In the genomic region with DNA sequence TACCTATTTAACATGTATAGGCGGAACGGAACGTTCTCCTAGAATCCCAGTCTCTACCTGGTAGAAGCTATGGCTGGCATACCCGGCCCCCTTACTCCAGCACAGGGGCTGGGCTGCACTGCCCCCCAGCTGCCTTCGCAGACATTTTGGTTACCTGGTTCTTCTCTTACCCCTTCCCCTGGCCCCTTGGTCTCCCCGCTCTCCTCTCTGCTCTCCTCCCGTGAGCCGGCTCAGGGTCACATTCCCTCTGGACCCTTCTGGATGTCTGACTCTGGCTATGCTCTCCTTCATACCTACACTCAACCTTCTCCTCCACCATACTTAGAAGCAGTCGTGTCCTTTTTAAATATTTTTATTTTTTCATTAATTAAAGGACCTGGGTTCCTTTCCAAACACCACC, we compare ENCODE assay signal across 8 mouse cellular contexts. TPM values are rescaled to one million over a fixed set of nuclear protein-coding genes. Genes with fewer than 3 reads are reported as not detected.
A peak's percentile ranks its signal among the peaks of the same experiment; 100 is the strongest.
DNase-seq lines count a peak whose midpoint lies in the region; ATAC-seq lines count a peak whose summit lies in the region.

No protein-coding gene starts in this region.

- peak overlapping the region; percentile 86 for H3K27ac ChIP-seq in hindbrain, embryonic 13.5 days

- H3K4me3 ChIP-seq in hindbrain, embryonic 13.5 days, result peak overlapping the region; percentile 92

- peak; percentile 72 for ATAC-seq in hindbrain, embryonic 13.5 days (ENCODE audit: low FRiP score)

- H3K4me1 ChIP-seq in hindbrain, embryonic 13.5 days (replicated peaks), result peaks cover 39% of the 10 kb centered on the region

- peak; percentile 38 for DNase-seq in R1 (ENCODE audit: low read depth, low spot score)
- peak; percentile 43 to 53 for DNase-seq in cerebellum, postnatal 36 days
- peak; percentile 36 to 45 for DNase-seq in frontal cortex, postnatal 36 days (ENCODE audit: low spot score in 2 of 2)
- DNase-seq in layer of hippocampus, postnatal 36 days, result peak; percentile 28 to 39
- peak; percentile 28 for DNase-seq in lung, postnatal 14 days
- DNase-seq in retina, embryonic 14.5 days (ENCODE audit: low spot score), result peak; percentile 46
- DNase-seq in urinary bladder, adult 2 months (ENCODE audit: low spot score), result peak; percentile 25

- no peaks in the 10 kb centered on the region for H3K9me3 ChIP-seq in hindbrain, embryonic 13.5 days

- 2% methylated on average over 9 of the region's 9 CpGs for WGBS in hindbrain, embryonic 13.5 days

- peak overlapping the region; percentile 82 for H3K9ac ChIP-seq in hindbrain, embryonic 13.5 days

- H3K4me2 ChIP-seq in hindbrain, embryonic 13.5 days, result peak overlapping the region; percentile 96

- H3K36me3 ChIP-seq in hindbrain, embryonic 13.5 days, result peaks cover 21% of the 10 kb centered on the region

- no peaks in the 10 kb centered on the region for H3K27me3 ChIP-seq in hindbrain, embryonic 13.5 days

RNA-seq across cellular contexts. Expression of a gene that starts 0.5 kb away (rescaled TPM):
- polyA plus RNA-seq in hindbrain, embryonic 13.5 days (2015; fragmentation: Nextera tagmentation; extraction: Ambion mirVana), result 55.6 and 57.6 TPM in 2 replicates
- total RNA-seq in layer of hippocampus, postnatal 36 days (2021), result 100 to 1,000 TPM; 347 to 388 TPM
- polyA plus RNA-seq in urinary bladder, adult 2 months (2012; rRNA removed), result 19.2 and 23.0 TPM in 2 replicates

RNA-seq across cellular contexts. Expression of a gene that starts 0.6 kb away (rescaled TPM):
- polyA plus RNA-seq in hindbrain, embryonic 13.5 days (2015; fragmentation: Nextera tagmentation; extraction: Ambion mirVana), result 156 and 159 TPM in 2 replicates
- total RNA-seq in layer of hippocampus, postnatal 36 days (2021), result 100 to 1,000 TPM; 104 to 106 TPM
- polyA plus RNA-seq in urinary bladder, adult 2 months (2012; rRNA removed), result 45.8 and 49.5 TPM in 2 replicates

Comparison
In these comparisons a context has a peak if more than half of its experiments do, and no peak if none do; other contexts are left out.
1. Peak in every context shown above with its lines: DNase-seq, ATAC-seq, H3K4me3 ChIP-seq and H3K27ac ChIP-seq.